Mouse (Mus musculus): Measurements from ENCODE around the gene Casp9. TPM values are rescaled to one million over a fixed set of nuclear protein-coding genes. Genes with fewer than 3 reads are reported as not detected.
A peak's percentile ranks its signal among the peaks of the same experiment; 100 is the strongest.

The Casp9 gene
- total and polyA plus RNA-seq, 3 experiments, result 18.7 to 25.7 (median 21.7) TPM

DNA sequence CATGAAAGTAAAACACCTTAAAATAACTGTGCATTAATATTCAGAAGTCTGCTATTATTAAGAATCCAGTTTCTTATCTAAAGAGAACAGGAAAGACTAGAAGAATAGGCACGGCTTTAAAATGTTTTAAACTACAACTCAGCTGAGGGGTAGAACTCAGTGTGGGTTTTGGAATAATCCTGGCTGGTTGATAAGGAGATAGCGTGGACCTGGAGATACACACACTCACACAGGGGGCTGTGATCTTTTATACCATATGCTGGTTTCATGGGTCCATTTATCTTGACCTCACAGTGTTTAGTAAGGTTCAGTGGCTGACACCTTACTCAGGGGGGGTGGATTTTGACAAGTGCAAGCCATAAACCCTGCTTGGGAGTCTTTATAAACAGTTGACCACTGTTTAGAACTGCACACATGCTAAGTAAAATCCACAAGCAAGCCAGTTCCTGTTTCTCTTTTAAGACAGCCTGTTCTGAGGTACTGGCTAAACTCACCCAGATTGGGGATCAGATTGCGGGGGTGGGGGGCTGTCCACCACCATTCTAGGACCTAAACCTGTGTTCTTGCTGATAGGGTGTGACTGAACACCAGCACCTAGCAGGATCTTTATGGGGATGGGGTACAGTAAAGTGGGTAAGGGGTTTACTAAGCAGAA, 3.7 kb upstream of the Casp9 start:
- no peaks in the 10 kb centered on the region for H3K9me3 ChIP-seq (replicated peaks)
- H3K27me3 ChIP-seq (ENCODE audit: insufficient read depth, low read length), result no peaks in the 10 kb centered on the region
- TF ChIP-seq TAL1 (conservative IDR thresholded peaks at IDR 0.05; ENCODE audit: low read depth, low read length) (peak; percentile 37; the same call in 1 of the 2 replicates), GATA1 (IDR thresholded peaks at IDR 0.05; ENCODE audit: borderline replicate concordance, low read length) (no peak)
- H3K36me3 ChIP-seq (replicated peaks), result peaks cover 42% of the 10 kb centered on the region
- DNase-seq (ENCODE audit: low spot score), result no peak
- ATAC-seq (ENCODE audit: extremely low read depth, insufficient number of reproducible peaks, low FRiP score, poor library complexity, severe bottlenecking), result 0 out of 2 replicates have a peak, but pooled peaks have one; percentile 1
- peaks cover 42% of the 10 kb centered on the region for H3K4me1 ChIP-seq (ENCODE audit: insufficient read depth, low read depth, low read length)
- peak overlapping the region; percentile 88 for H3K4me3 ChIP-seq (ENCODE audit: low read depth, low read length)

DNA sequence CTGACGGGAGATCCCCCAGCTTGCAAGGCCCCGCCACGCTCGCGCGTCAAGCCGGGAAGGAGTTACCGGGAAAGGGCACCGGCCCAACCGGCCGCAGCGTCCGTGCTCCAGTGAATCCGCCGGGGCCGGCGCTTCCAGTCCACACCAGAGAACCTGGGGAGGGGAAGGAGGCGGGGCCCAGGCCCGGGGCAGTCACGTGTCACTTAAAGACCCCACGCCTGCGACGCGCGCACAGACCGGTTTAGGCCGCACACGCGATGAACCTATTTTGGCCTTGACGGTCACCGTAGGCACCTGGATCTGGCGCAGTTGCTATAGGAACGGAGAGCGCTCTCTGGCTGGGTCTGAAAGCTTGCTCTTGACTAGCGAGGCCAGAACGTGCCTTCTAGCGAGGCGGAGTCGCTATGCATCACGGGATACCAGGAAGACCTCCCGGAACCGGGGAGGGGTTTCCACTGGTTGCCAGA, 2.9 kb upstream of the Casp9 start, which contains the start of gene Dnajc16:
Gene Dnajc16 (minus strand): TSS at position 408 of the 467 bp plus-strand sequence.
- DNase-seq (ENCODE audit: low spot score) (peak; percentile 78), ATAC-seq (ENCODE audit: extremely low read depth, insufficient number of reproducible peaks, low FRiP score, poor library complexity, severe bottlenecking) (peak; percentile 78)
- Histone ChIP-seq H3K4me3 (ENCODE audit: low read depth, low read length) (peak within 1 kb of the TSS; percentile 88), H3K27me3 (ENCODE audit: insufficient read depth, low read length) (no peaks in the 10 kb centered on the region), H3K9me3 (replicated peaks) (no peaks in the 10 kb centered on the region), H3K36me3 (replicated peaks) (peaks cover 41% of the 10 kb centered on the region), H3K4me1 (ENCODE audit: insufficient read depth, low read depth, low read length) (peaks cover 47% of the 10 kb centered on the region)
- TF ChIP-seq POLR2AphosphoS5 (IDR thresholded peaks at IDR 0.05; ENCODE audit: insufficient replicate concordance, low read depth, low read length), result no peak
- no peak for TF ChIP-seq GATA1 (IDR thresholded peaks at IDR 0.05; ENCODE audit: borderline replicate concordance, low read length)
- no peak for TF ChIP-seq TAL1 (conservative IDR thresholded peaks at IDR 0.05; ENCODE audit: low read depth, low read length)
- TF ChIP-seq GATA2 (IDR thresholded peaks at IDR 0.05; ENCODE audit: borderline replicate concordance, low read depth, low read length), result no peak
- no peak for TF ChIP-seq CTCF (IDR thresholded peaks at IDR 0.05; ENCODE audit: low read depth, low read length)

DNA sequence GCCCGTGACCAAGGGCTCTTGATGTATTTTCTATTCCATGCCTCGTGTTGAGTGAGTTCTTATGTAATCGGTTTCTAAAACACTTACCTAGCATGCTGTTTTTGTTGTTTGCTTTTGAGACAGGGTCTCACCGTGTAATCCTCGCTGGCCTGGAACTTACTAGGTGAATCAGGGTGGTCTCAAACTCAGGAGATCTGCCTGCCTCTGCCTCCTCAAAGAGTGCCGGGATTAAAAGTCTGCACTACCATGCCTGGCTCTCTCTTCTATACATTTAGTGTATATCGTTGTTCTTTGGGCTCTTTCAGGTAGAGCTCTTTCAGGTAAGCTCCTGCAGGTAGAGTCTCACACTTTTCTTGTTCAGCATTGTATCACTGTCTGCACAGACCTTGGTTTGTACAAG, 1.9 kb upstream of the Casp9 start:
- Histone ChIP-seq H3K27me3 (ENCODE audit: insufficient read depth, low read length) (no peaks in the 10 kb centered on the region), H3K4me3 (ENCODE audit: low read depth, low read length) (no peak overlapping the region; the same call in 1 of the 2 replicates), H3K4me1 (ENCODE audit: insufficient read depth, low read depth, low read length) (peaks cover 54% of the 10 kb centered on the region), H3K9me3 (replicated peaks) (no peaks in the 10 kb centered on the region), H3K36me3 (replicated peaks) (peaks cover 40% of the 10 kb centered on the region)
- TF ChIP-seq POLR2AphosphoS5 (IDR thresholded peaks at IDR 0.05; ENCODE audit: insufficient replicate concordance, low read depth, low read length) (no peak), GATA1 (IDR thresholded peaks at IDR 0.05; ENCODE audit: borderline replicate concordance, low read length) (no peak), TAL1 (conservative IDR thresholded peaks at IDR 0.05; ENCODE audit: low read depth, low read length) (no peak), GATA2 (IDR thresholded peaks at IDR 0.05; ENCODE audit: borderline replicate concordance, low read depth, low read length) (no peak), CTCF (IDR thresholded peaks at IDR 0.05; ENCODE audit: low read depth, low read length) (no peak)
- DNase-seq (ENCODE audit: low spot score) (no peak), ATAC-seq (ENCODE audit: extremely low read depth, insufficient number of reproducible peaks, low FRiP score, poor library complexity, severe bottlenecking) (no peak)

DNA sequence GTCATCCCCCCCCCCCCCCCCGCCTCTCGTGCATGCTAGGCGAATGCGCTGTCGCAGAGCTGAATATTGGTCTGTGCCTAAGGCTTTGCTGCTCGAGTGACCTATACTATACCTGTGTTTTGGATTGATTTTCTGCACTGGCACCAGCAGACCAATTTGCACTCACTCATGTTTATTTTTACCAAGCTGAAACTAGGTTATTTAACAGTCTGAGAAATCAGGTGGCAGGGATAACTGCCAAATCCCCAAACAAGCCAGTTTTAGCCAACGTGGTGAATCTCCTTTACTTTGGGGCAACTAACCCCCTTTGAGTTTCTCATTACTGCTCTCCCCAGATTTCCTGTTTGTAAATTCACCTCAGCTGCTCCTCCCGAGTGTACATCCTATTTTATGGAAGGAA, 1.5 kb upstream of the Casp9 start:
- no peak for TF ChIP-seq GATA2 (IDR thresholded peaks at IDR 0.05; ENCODE audit: borderline replicate concordance, low read depth, low read length)
- TF ChIP-seq POLR2AphosphoS5 (IDR thresholded peaks at IDR 0.05; ENCODE audit: insufficient replicate concordance, low read depth, low read length), result no peak
- TF ChIP-seq GATA1 (IDR thresholded peaks at IDR 0.05; ENCODE audit: borderline replicate concordance, low read length), result no peak
- no peak for TF ChIP-seq TAL1 (conservative IDR thresholded peaks at IDR 0.05; ENCODE audit: low read depth, low read length)
- TF ChIP-seq CTCF (IDR thresholded peaks at IDR 0.05; ENCODE audit: low read depth, low read length), result no peak
- ATAC-seq (ENCODE audit: extremely low read depth, insufficient number of reproducible peaks, low FRiP score, poor library complexity, severe bottlenecking) (no peak), DNase-seq (ENCODE audit: low spot score) (no peak)
- Histone ChIP-seq H3K4me3 (ENCODE audit: low read depth, low read length) (no peak overlapping the region), H3K9me3 (replicated peaks) (no peaks in the 10 kb centered on the region), H3K27me3 (ENCODE audit: insufficient read depth, low read length) (no peaks in the 10 kb centered on the region), H3K4me1 (ENCODE audit: insufficient read depth, low read depth, low read length) (peaks cover 56% of the 10 kb centered on the region), H3K36me3 (replicated peaks) (peaks cover 40% of the 10 kb centered on the region)

DNA sequence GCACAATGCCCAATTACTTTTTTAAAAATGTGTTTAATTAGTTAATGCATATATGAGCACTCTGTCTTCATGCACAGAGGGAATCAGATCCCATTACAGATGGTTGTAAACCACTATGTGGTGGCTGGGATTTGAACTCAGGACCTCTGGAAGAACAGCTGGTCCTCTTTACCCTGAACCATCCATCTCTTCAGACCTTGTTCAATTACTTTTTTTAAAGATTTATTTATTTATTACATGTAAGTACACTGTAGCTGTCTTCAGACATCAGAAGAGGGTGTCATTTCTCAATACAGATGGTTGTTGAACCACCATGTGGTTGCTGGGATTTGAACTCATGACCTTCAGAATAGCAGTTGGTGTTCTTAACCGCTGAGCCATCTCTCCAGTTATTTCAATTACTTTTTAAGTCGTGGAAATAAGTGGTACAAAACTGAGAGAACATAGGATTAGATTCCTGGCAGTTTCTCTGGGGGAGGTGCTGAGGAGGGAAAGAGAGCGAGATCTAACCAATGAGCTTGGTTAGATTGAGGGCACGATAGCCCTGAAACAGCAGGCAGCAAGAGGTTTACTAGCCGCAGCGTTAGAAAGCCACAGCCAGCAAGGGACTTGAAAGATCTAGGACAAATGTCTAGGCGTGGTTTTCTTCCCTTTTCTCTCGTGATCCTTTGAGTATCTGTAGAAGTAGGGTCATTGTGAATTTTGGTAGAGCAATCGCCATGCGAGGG, 694 bp upstream of the Casp9 start:
- no peak for TF ChIP-seq GATA2 (IDR thresholded peaks at IDR 0.05; ENCODE audit: borderline replicate concordance, low read depth, low read length)
- no peak for TF ChIP-seq TAL1 (conservative IDR thresholded peaks at IDR 0.05; ENCODE audit: low read depth, low read length)
- no peak for TF ChIP-seq CTCF (IDR thresholded peaks at IDR 0.05; ENCODE audit: low read depth, low read length)
- TF ChIP-seq POLR2AphosphoS5 (IDR thresholded peaks at IDR 0.05; ENCODE audit: insufficient replicate concordance, low read depth, low read length), result no peak
- TF ChIP-seq GATA1 (IDR thresholded peaks at IDR 0.05; ENCODE audit: borderline replicate concordance, low read length), result no peak
- peaks cover 58% of the 10 kb centered on the region for H3K4me1 ChIP-seq (ENCODE audit: insufficient read depth, low read depth, low read length)
- H3K36me3 ChIP-seq (replicated peaks), result peaks cover 40% of the 10 kb centered on the region
- peak overlapping the region; percentile 81 for H3K4me3 ChIP-seq (ENCODE audit: low read depth, low read length)
- H3K27me3 ChIP-seq (ENCODE audit: insufficient read depth, low read length), result no peaks in the 10 kb centered on the region
- ATAC-seq (ENCODE audit: extremely low read depth, insufficient number of reproducible peaks, low FRiP score, poor library complexity, severe bottlenecking) (0 out of 2 replicates have a peak, but pooled peaks have one; percentile 10), DNase-seq (ENCODE audit: low spot score) (peak; percentile 29)
- no peaks in the 10 kb centered on the region for H3K9me3 ChIP-seq (replicated peaks)

DNA sequence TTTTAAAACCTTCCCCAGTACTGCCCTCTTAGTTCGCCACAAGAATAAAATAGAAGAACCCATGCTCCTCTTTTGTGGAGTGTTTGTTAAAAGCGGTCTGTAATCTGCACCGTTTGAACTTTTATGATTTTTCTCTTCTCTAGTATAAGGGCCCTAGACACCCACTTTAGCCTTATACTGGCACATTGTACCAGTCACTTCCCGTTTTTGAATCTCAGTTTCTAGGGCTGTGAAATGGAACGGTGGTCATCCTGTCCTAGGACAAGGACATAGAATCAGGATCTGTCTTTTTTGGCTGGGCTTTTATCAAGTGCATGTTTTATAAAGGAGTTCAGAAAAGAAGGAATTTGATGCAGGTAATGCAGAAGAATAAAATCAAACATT, 732 bp downstream of the Casp9 start:
- peaks cover 32% of the 10 kb centered on the region for H3K36me3 ChIP-seq (replicated peaks)
- no peak for DNase-seq (ENCODE audit: low spot score)
- peaks cover 53% of the 10 kb centered on the region for H3K4me1 ChIP-seq (ENCODE audit: insufficient read depth, low read depth, low read length)
- H3K4me3 ChIP-seq (ENCODE audit: low read depth, low read length), result peak overlapping the region; percentile 81
- H3K9me3 ChIP-seq (replicated peaks), result no peaks in the 10 kb centered on the region
- TF ChIP-seq TAL1 (conservative IDR thresholded peaks at IDR 0.05; ENCODE audit: low read depth, low read length), result no peak
- TF ChIP-seq POLR2AphosphoS5 (IDR thresholded peaks at IDR 0.05; ENCODE audit: insufficient replicate concordance, low read depth, low read length), result no peak
- no peak for TF ChIP-seq GATA2 (IDR thresholded peaks at IDR 0.05; ENCODE audit: borderline replicate concordance, low read depth, low read length)
- TF ChIP-seq GATA1 (IDR thresholded peaks at IDR 0.05; ENCODE audit: borderline replicate concordance, low read length), result no peak
- TF ChIP-seq CTCF (IDR thresholded peaks at IDR 0.05; ENCODE audit: low read depth, low read length), result no peak
- ATAC-seq (ENCODE audit: extremely low read depth, insufficient number of reproducible peaks, low FRiP score, poor library complexity, severe bottlenecking), result no peak
- no peaks in the 10 kb centered on the region for H3K27me3 ChIP-seq (ENCODE audit: insufficient read depth, low read length)
